Mouse (Mus musculus) lung, adult 2 months (tissue): Measurements from ENCODE around the gene Fasn.

Experiments used
- CTCF ChIP-seq: fragments of 200-500 bp; IDR thresholded peaks from 2 replicates; pipeline ENCODE4 v1.5.1; 2011; ENCODE audit warnings: mild to moderate bottlenecking, low read length, control low read depth; ENCODE audit not compliant: insufficient read depth
- POLR2A ChIP-seq: fragments of 200-500 bp; IDR thresholded peaks from 2 replicates; pipeline ENCODE4 v1.6.1; 2011; ENCODE audit warnings: low read depth, mild to moderate bottlenecking, control low read depth, low read length, borderline replicate concordance; ENCODE audit errors: extremely low read depth

- TF ChIP-seq CTCF (no peak), POLR2A (no peak)
Measured at GRCm38 (mm10) chr11:120862819-120863218, 38.5 kb upstream of the Fasn start.
